Mouse (Mus musculus) forebrain, embryonic 10.5 days (tissue): ENCODE measurements at regions not wholly inside any gene's neighbourhood (a gene's known extent, or its start where the extent isn't known, plus 50 kb on each side); places are given as distances from the start of the nearest gene placed in this dataset.

ENCODE experiments used
- DNase-seq: peaks from one replicate; pipeline ENCODE4 v3.0.0-alpha.2; 2017; ENCODE audit warnings: low spot score; ENCODE audit errors: extremely low spot score
- H3K27ac ChIP-seq: fragments of 300-500 bp; sonication (generic); 2 replicates; pipeline ENCODE4 v1.5.1; 2016; ENCODE audit warnings: mild to moderate bottlenecking
- H3K27me3 ChIP-seq: fragments of 300-500 bp; sonication (generic); 2 replicates; pipeline ENCODE4 v1.6.1; 2016; ENCODE audit warnings: mild to moderate bottlenecking; ENCODE audit not compliant: poor library complexity, severe bottlenecking
- H3K36me3 ChIP-seq: fragments of 300-500 bp; sonication (generic); replicated peaks from 2 replicates; pipeline ENCODE4 v1.6.1; 2016; ENCODE audit warnings: mild to moderate bottlenecking, moderate library complexity
- H3K4me1 ChIP-seq: fragments of 300-500 bp; sonication (generic); 2 replicates; pipeline ENCODE4 v1.6.1; 2016
- H3K4me3 ChIP-seq: fragments of 300-500 bp; sonication (generic); 2 replicates; pipeline ENCODE4 v1.5.1; 2016; ENCODE audit warnings: mild to moderate bottlenecking, moderate library complexity
- H3K9me3 ChIP-seq: fragments of 300-500 bp; sonication (generic); 2 replicates; pipeline ENCODE4 v1.6.1; 2016; ENCODE audit warnings: mild to moderate bottlenecking, moderate library complexity
- WGBS: fragments of 180-500 bp; shearing (Covaris S2); methylation state at CpG from one replicate; pipeline ENCODE4 v1.1.7; 2016; 5-methylcytosine and 5-hydroxymethylcytosine counted together

GRCm38 (mm10) chr9:46482859-46483443, 163.2 kb upstream of the 4931429L15Rik start:
- peaks cover 42% of the 10 kb centered on the region for H3K27me3 ChIP-seq
- WGBS, result 54% methylated on average over 5 of the region's 5 CpGs

GRCm38 (mm10) chr9:46482034-46482858, 162.5 kb upstream of the 4931429L15Rik start:
- Histone ChIP-seq H3K27ac (peak overlapping the region; percentile 73), H3K27me3 (peaks cover 49% of the 10 kb centered on the region), H3K36me3 (no peaks in the 10 kb centered on the region), H3K9me3 (no peaks in the 10 kb centered on the region), H3K4me1 (peaks cover 47% of the 10 kb centered on the region), H3K4me3 (no peak overlapping the region; the same call in 1 of the 2 replicates)
- DNase-seq, result no peak
- WGBS, result 51% methylated on average over 12 of the region's 12 CpGs

More at GRCm38 (mm10) chr9:46482859-46483443, 163.2 kb upstream of the 4931429L15Rik start:
- peaks cover 47% of the 10 kb centered on the region for H3K4me1 ChIP-seq
- H3K4me3 ChIP-seq, result no peak overlapping the region; the same call in 1 of the 2 replicates
- no peaks in the 10 kb centered on the region for H3K36me3 ChIP-seq
- H3K27ac ChIP-seq, result peak overlapping the region; percentile 73
- no peak for DNase-seq
- H3K9me3 ChIP-seq, result no peaks in the 10 kb centered on the region

GRCm38 (mm10) chr9:46481491-46481890, 161.7 kb upstream of the 4931429L15Rik start:
- H3K9me3 ChIP-seq, result no peaks in the 10 kb centered on the region
- DNase-seq, result no peak
- 0 out of 2 replicates have a peak overlapping the region, but pooled peaks have one; percentile 73 for H3K27ac ChIP-seq
- H3K4me1 ChIP-seq, result peaks cover 50% of the 10 kb centered on the region
- WGBS, result 61% methylated on average over 7 of the region's 7 CpGs
- H3K4me3 ChIP-seq, result no peak overlapping the region
- peaks cover 57% of the 10 kb centered on the region for H3K27me3 ChIP-seq
- H3K36me3 ChIP-seq, result no peaks in the 10 kb centered on the region

GRCm38 (mm10) chr9:46480080-46480690, 160.4 kb upstream of the 4931429L15Rik start:
- WGBS, result 6% methylated on average over 13 of the region's 13 CpGs
- H3K4me3 ChIP-seq, result peak overlapping the region; percentile 18

GRCm38 (mm10) chr9:46478611-46479010, 158.8 kb upstream of the 4931429L15Rik start:
- Histone ChIP-seq H3K4me3 (no peak overlapping the region), H3K27ac (no peak overlapping the region), H3K36me3 (no peaks in the 10 kb centered on the region), H3K4me1 (peaks cover 55% of the 10 kb centered on the region), H3K9me3 (no peaks in the 10 kb centered on the region), H3K27me3 (peaks cover 82% of the 10 kb centered on the region)
- WGBS, result 68% methylated on average over 2 of the region's 2 CpGs
- DNase-seq, result no peak

More at GRCm38 (mm10) chr9:46480080-46480690, 160.4 kb upstream of the 4931429L15Rik start:
- Histone ChIP-seq H3K4me1 (peaks cover 55% of the 10 kb centered on the region), H3K27ac (peak overlapping the region; percentile 51), H3K9me3 (no peaks in the 10 kb centered on the region), H3K36me3 (no peaks in the 10 kb centered on the region), H3K27me3 (peaks cover 68% of the 10 kb centered on the region)
- DNase-seq, result peak; percentile 50

- no peaks in the 10 kb centered on the region for H3K36me3 ChIP-seq
- H3K4me3 ChIP-seq, result no peak overlapping the region
- peaks cover 92% of the 10 kb centered on the region for H3K27me3 ChIP-seq
- no peak for DNase-seq
- WGBS, result 61% methylated on average over 5 of the region's 5 CpGs
- H3K9me3 ChIP-seq, result no peaks in the 10 kb centered on the region
- peaks cover 37% of the 10 kb centered on the region for H3K4me1 ChIP-seq
- H3K27ac ChIP-seq, result no peak overlapping the region
Measured at GRCm38 (mm10) chr9:46476516-46476915, 156.7 kb upstream of the 4931429L15Rik start.

- 92% methylated on average over 10 of the region's 10 CpGs for WGBS
- H3K4me1 ChIP-seq, result peaks cover 34% of the 10 kb centered on the region
- no peak for DNase-seq
- peaks cover 99% of the 10 kb centered on the region for H3K27me3 ChIP-seq
- no peak overlapping the region for H3K4me3 ChIP-seq
- H3K27ac ChIP-seq, result no peak overlapping the region
- no peaks in the 10 kb centered on the region for H3K9me3 ChIP-seq
- no peaks in the 10 kb centered on the region for H3K36me3 ChIP-seq
Measured at GRCm38 (mm10) chr9:46473681-46474080, 153.9 kb upstream of the 4931429L15Rik start.

GRCm38 (mm10) chr9:46469521-46469920, 149.7 kb upstream of the 4931429L15Rik start:
- Histone ChIP-seq H3K27ac (no peak overlapping the region), H3K4me1 (peaks cover 44% of the 10 kb centered on the region), H3K27me3 (peaks cover 94% of the 10 kb centered on the region), H3K9me3 (peaks cover 6% of the 10 kb centered on the region; the same call in 1 of the 2 replicates), H3K36me3 (no peaks in the 10 kb centered on the region), H3K4me3 (no peak overlapping the region)
- 71% methylated on average over 7 of the region's 7 CpGs for WGBS
- no peak for DNase-seq

- WGBS, result 28% methylated on average over 2 of the region's 2 CpGs
- DNase-seq, result no peak
- Histone ChIP-seq H3K4me3 (no peak overlapping the region), H3K9me3 (peaks cover 6% of the 10 kb centered on the region; the same call in 1 of the 2 replicates), H3K27ac (no peak overlapping the region), H3K4me1 (peaks cover 44% of the 10 kb centered on the region), H3K36me3 (no peaks in the 10 kb centered on the region), H3K27me3 (peaks cover 94% of the 10 kb centered on the region)
Measured at GRCm38 (mm10) chr9:46468306-46468705, 148.5 kb upstream of the 4931429L15Rik start.

GRCm38 (mm10) chr9:46467671-46468070, 147.9 kb upstream of the 4931429L15Rik start:
- H3K27ac ChIP-seq, result no peak overlapping the region
- no peak overlapping the region for H3K4me3 ChIP-seq
- peaks cover 44% of the 10 kb centered on the region for H3K4me1 ChIP-seq
- DNase-seq, result no peak
- peaks cover 6% of the 10 kb centered on the region; the same call in 1 of the 2 replicates for H3K9me3 ChIP-seq
- peaks cover 94% of the 10 kb centered on the region for H3K27me3 ChIP-seq
- no peaks in the 10 kb centered on the region for H3K36me3 ChIP-seq
- 18% methylated on average over 3 of the region's 3 CpGs for WGBS

- Histone ChIP-seq H3K9me3 (peaks cover 6% of the 10 kb centered on the region; the same call in 1 of the 2 replicates), H3K36me3 (no peaks in the 10 kb centered on the region), H3K4me3 (no peak overlapping the region), H3K4me1 (peaks cover 8% of the 10 kb centered on the region), H3K27me3 (peaks cover 88% of the 10 kb centered on the region), H3K27ac (no peak overlapping the region)
- 91% methylated on average over 5 of the region's 5 CpGs for WGBS
- no peak for DNase-seq
Measured at GRCm38 (mm10) chr9:46462681-46463080, 142.9 kb upstream of the 4931429L15Rik start.

- Histone ChIP-seq H3K36me3 (no peaks in the 10 kb centered on the region), H3K4me1 (peaks cover 13% of the 10 kb centered on the region), H3K4me3 (no peak overlapping the region), H3K27ac (no peak overlapping the region), H3K9me3 (no peaks in the 10 kb centered on the region), H3K27me3 (peaks cover 77% of the 10 kb centered on the region)
- no peak for DNase-seq
- 86% methylated on average over 6 of the region's 6 CpGs for WGBS
Measured at GRCm38 (mm10) chr9:46457945-46458344, 138.2 kb upstream of the 4931429L15Rik start.
